In the genomic region with DNA sequence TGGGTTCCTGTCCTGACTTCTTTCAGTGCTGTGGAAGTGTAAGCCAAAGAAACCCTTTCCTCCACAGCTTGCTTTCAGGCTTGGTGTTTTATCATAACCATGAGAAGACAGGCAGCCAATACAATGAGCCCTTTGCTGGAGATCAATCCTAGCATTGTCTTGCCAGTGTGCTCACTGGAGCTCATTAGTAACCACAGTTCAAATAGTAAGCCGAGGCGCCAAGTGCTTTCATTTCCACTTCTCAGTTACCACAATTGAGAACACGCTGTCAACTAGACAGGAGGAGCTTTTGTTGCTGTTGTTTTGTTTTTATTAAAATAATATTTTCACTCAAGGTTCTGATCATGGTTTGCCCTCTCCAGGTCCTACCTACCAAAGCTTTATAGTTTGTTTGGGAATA, we compare ENCODE assay signal across 11 mouse cellular contexts. TPM values are rescaled to one million over a fixed set of nuclear protein-coding genes. Genes with fewer than 3 reads are reported as not detected.
DNase-seq lines count a peak whose midpoint lies in the region; ATAC-seq lines count a peak whose summit lies in the region.
"Had no signal": no experiment of that assay in that cellular context is flagged by ENCODE, and none has a peak within 500 bp of the region (broad histone marks: within the 10 kb centered on the region; RNA-seq: fewer than 3 reads in every experiment).

No protein-coding gene starts in this region.

- H3K4me3 ChIP-seq in hindbrain, embryonic 10.5 days: no peak overlapping the region
- no peak overlapping the region for H3K4me3 ChIP-seq in hindbrain, embryonic 11.5 days (ENCODE audit: low read depth, low read length)
- H3K4me3 ChIP-seq in liver, embryonic 16.5 days (ENCODE audit: low read depth, low read length): no peak overlapping the region
- H3K4me3 ChIP-seq in forebrain, embryonic 10.5 days: no peak overlapping the region
- H3K4me3 ChIP-seq: lung, embryonic 15.5 days had no signal

- no peaks in the 10 kb centered on the region for H3K36me3 ChIP-seq in hindbrain, embryonic 10.5 days
- H3K36me3 ChIP-seq in hindbrain, embryonic 11.5 days (ENCODE audit: control insufficient read depth, insufficient read depth, low read length): no peaks in the 10 kb centered on the region
- 0 out of 2 replicates have a peak, but pooled peaks cover under 1% of the 10 kb centered on the region for H3K36me3 ChIP-seq in liver, embryonic 16.5 days (ENCODE audit: control insufficient read depth, insufficient read depth)
- no peaks in the 10 kb centered on the region for H3K36me3 ChIP-seq in forebrain, embryonic 10.5 days (replicated peaks)
- H3K36me3 ChIP-seq: lung, embryonic 15.5 days had no signal

- peak overlapping the region; percentile 64; the same call in 1 of the 2 replicates for H3K27ac ChIP-seq in hindbrain, embryonic 10.5 days
- no peak overlapping the region for H3K27ac ChIP-seq in hindbrain, embryonic 11.5 days (ENCODE audit: low read depth, low read length)
- peak overlapping the region; percentile 44; the same call in 1 of the 2 replicates for H3K27ac ChIP-seq in liver, embryonic 16.5 days (ENCODE audit: low read length)
- H3K27ac ChIP-seq in forebrain, embryonic 10.5 days: no peak overlapping the region
- H3K27ac ChIP-seq: hindbrain, embryonic 14.5 days had no signal

- no peaks in the 10 kb centered on the region for H3K9me3 ChIP-seq in hindbrain, embryonic 10.5 days
- no peaks in the 10 kb centered on the region for H3K9me3 ChIP-seq in hindbrain, embryonic 11.5 days (ENCODE audit: control insufficient read depth, low read length)
- H3K9me3 ChIP-seq in liver, embryonic 16.5 days (replicated peaks; ENCODE audit: control insufficient read depth, low read length): no peaks in the 10 kb centered on the region
- no peaks in the 10 kb centered on the region for H3K9me3 ChIP-seq in forebrain, embryonic 10.5 days
- H3K9me3 ChIP-seq: G1E; lung, embryonic 15.5 days had no signal

- H3K4me1 ChIP-seq in hindbrain, embryonic 10.5 days (replicated peaks): peaks cover 42% of the 10 kb centered on the region
- no peaks in the 10 kb centered on the region for H3K4me1 ChIP-seq in hindbrain, embryonic 11.5 days (replicated peaks; ENCODE audit: control insufficient read depth, insufficient read depth, low read length)
- peaks cover 38% of the 10 kb centered on the region for H3K4me1 ChIP-seq in liver, embryonic 16.5 days (ENCODE audit: control insufficient read depth, low read depth, low read length)
- peaks cover 45% of the 10 kb centered on the region for H3K4me1 ChIP-seq in forebrain, embryonic 10.5 days

- 56% methylated on average over 3 of the region's 3 CpGs for WGBS in hindbrain, embryonic 10.5 days
- WGBS in hindbrain, embryonic 11.5 days: 47% methylated on average over 3 of the region's 3 CpGs
- 59% methylated on average over 3 of the region's 3 CpGs for WGBS in liver, embryonic 16.5 days (ENCODE audit: insufficient replicate concordance)
- 40% methylated on average over 3 of the region's 3 CpGs for WGBS in forebrain, embryonic 10.5 days

- H3K27me3 ChIP-seq in hindbrain, embryonic 10.5 days (ENCODE audit: insufficient read depth, poor library complexity, severe bottlenecking): peaks cover 11% of the 10 kb centered on the region
- no peaks in the 10 kb centered on the region; the same call in none of the 2 replicates for H3K27me3 ChIP-seq in hindbrain, embryonic 11.5 days (ENCODE audit: control insufficient read depth, insufficient read depth, low read length)
- no peaks in the 10 kb centered on the region for H3K27me3 ChIP-seq in liver, embryonic 16.5 days (ENCODE audit: control insufficient read depth, insufficient read depth, low read depth, low read length)
- H3K27me3 ChIP-seq in forebrain, embryonic 10.5 days (ENCODE audit: poor library complexity, severe bottlenecking): peaks cover 24% of the 10 kb centered on the region
- H3K27me3 ChIP-seq: lung, embryonic 15.5 days had no signal

- intact Hi-C loops in gastrocnemius, postnatal 14 days (cut with DNase I; ENCODE audit: low total_unique reads): no loop called here

- H3K4me2 ChIP-seq in hindbrain, embryonic 11.5 days (replicated peaks; ENCODE audit: low read depth, low read length): no peak overlapping the region
- no peak overlapping the region for H3K4me2 ChIP-seq in liver, embryonic 16.5 days (ENCODE audit: low read depth, low read length)
- H3K4me2 ChIP-seq: hindbrain, embryonic 14.5 days had no signal

- no peak for ATAC-seq in hindbrain, embryonic 11.5 days (ENCODE audit: low FRiP score)
- ATAC-seq in CD4-positive, CD25-positive, alpha-beta regulatory T cell, adult 4 months: peak; percentile 26
- no peak for ATAC-seq in liver, embryonic 16.5 days (ENCODE audit: low read depth)

- no peak overlapping the region for H3K9ac ChIP-seq in hindbrain, embryonic 11.5 days (ENCODE audit: low read depth, low read length)
- no peak overlapping the region for H3K9ac ChIP-seq in liver, embryonic 16.5 days (ENCODE audit: low read depth, low read length)
- H3K9ac ChIP-seq: hindbrain, embryonic 14.5 days; lung, embryonic 15.5 days had no signal

- no peak for DNase-seq in hindbrain, embryonic 10.5 days (ENCODE audit: low spot score)
- DNase-seq in hindbrain, embryonic 11.5 days (ENCODE audit: low spot score): no peak
- DNase-seq in brain, adult 2 months (ENCODE audit: low read depth, low spot score): peak; percentile 68
- no peak for DNase-seq in gastrocnemius, postnatal 14 days
- no peak for DNase-seq in right cerebral cortex, adult 18-20 months
- no peak for DNase-seq in forebrain, embryonic 10.5 days (ENCODE audit: extremely low spot score, low spot score)

RNA-seq across cellular contexts. Expression of a gene that starts 1.5 kb away (rescaled TPM):
- 5.0 and 6.4 TPM in 2 replicates for polyA plus RNA-seq in hindbrain, embryonic 10.5 days (2016; fragmentation: Nextera tagmentation; extraction: Ambion mirVana)
- polyA plus RNA-seq in hindbrain, embryonic 11.5 days (2014; fragmentation: Nextera tagmentation; extraction: Ambion mirVana): 5.6 and 5.9 TPM in 2 replicates
- 10 to 100 TPM; 19.3 to 28.4 TPM for polyA plus RNA-seq in CD4-positive, CD25-positive, alpha-beta regulatory T cell, adult 4 months (2017; shearing (Covaris generic))
- 9.1 and 9.6 TPM in 2 replicates for polyA plus RNA-seq in liver, embryonic 16.5 days (2015; fragmentation: Nextera tagmentation; extraction: Ambion mirVana)
- total RNA-seq in gastrocnemius, postnatal 14 days (2021): 10 to 100 TPM; 11.1 to 15.6 TPM
- 6.4 TPM in 2 replicates for polyA plus RNA-seq in forebrain, embryonic 10.5 days (2016; fragmentation: Nextera tagmentation; extraction: Ambion mirVana)

Comparison
In these comparisons a context has a peak if more than half of its experiments do, and no peak if none do; other contexts are left out.
1. H3K27ac ChIP-seq: peak in hindbrain, embryonic 10.5 days (single experiment) and liver, embryonic 16.5 days (single experiment); none in hindbrain, embryonic 11.5 days (single experiment) and forebrain, embryonic 10.5 days (single experiment).